Mouse (Mus musculus) liver, adult 2 months (tissue): ENCODE results near the gene Kmt2d. TPM values are rescaled to one million over a fixed set of nuclear protein-coding genes. Genes with fewer than 3 reads are reported as not detected.
A peak's percentile ranks its signal among the peaks of the same experiment; 100 is the strongest.

Source experiments
- DNase-seq: peaks from one replicate; pipeline ENCODE4 v3.0.0-alpha.2; 2011; ENCODE audit warnings: low read depth, low spot score; ENCODE audit errors: extremely low read depth
- H3K27ac ChIP-seq: fragments of 200-500 bp; replicated peaks from 2 replicates; pipeline ENCODE4 v1.5.1; 2012; ENCODE audit warnings: low read depth, mild to moderate bottlenecking, control low read depth, inconsistent platforms, low read length; ENCODE audit not compliant: insufficient read depth
- H3K27me3 ChIP-seq: fragments of 200-500 bp; 2 replicates; pipeline ENCODE4 v1.6.1; 2012; ENCODE audit warnings: mild to moderate bottlenecking, moderate library complexity, low read length, inconsistent platforms; ENCODE audit not compliant: control insufficient read depth, insufficient read depth
- H3K36me3 ChIP-seq: fragments of 200-500 bp; 2 replicates; pipeline ENCODE4 v1.6.1; 2012; ENCODE audit warnings: low read length, inconsistent platforms; ENCODE audit not compliant: control insufficient read depth, insufficient read depth
- H3K4me1 ChIP-seq: fragments of 200-500 bp; 2 replicates; pipeline ENCODE4 v1.6.1; 2011; ENCODE audit warnings: low read length; ENCODE audit not compliant: control insufficient read depth, insufficient read depth
- H3K4me3 ChIP-seq: fragments of 200-500 bp; 2 replicates; pipeline ENCODE4 v1.5.1; 2011; ENCODE audit warnings: low read depth, mild to moderate bottlenecking, control low read depth, low read length, moderate library complexity; ENCODE audit not compliant: insufficient read depth
- H3K79me2 ChIP-seq: fragments of 200-500 bp; 2 replicates; pipeline ENCODE4 v1.6.1; 2012; ENCODE audit warnings: inconsistent platforms, mild to moderate bottlenecking, low read length, moderate library complexity; ENCODE audit not compliant: control insufficient read depth, insufficient read depth
- H3K9ac ChIP-seq: fragments of 200-500 bp; 2 replicates; pipeline ENCODE4 v1.6.1; 2012; ENCODE audit warnings: low read depth, mild to moderate bottlenecking, control low read depth, inconsistent platforms, low read length
- CTCF ChIP-seq: fragments of 200-500 bp; IDR thresholded peaks from 2 replicates; pipeline ENCODE4 v1.5.1; 2011; ENCODE audit warnings: low read depth, low read length, control low read depth
- POLR2A ChIP-seq: fragments of 200-500 bp; IDR thresholded peaks from 2 replicates; pipeline ENCODE4 v1.6.1; 2011; ENCODE audit warnings: low read length, control low read depth; ENCODE audit not compliant: insufficient read depth; ENCODE audit errors: extremely low read depth
- WGBS: fragments of 180-500 bp; shearing (Covaris S2); methylation state at CpG from one replicate; pipeline ENCODE4 v1.1.7; 2018; 5-methylcytosine and 5-hydroxymethylcytosine counted together
- polyA plus RNA-seq: library from polyadenylated mRNA; depleted of rRNA; stranded (reverse); fragments of >200 nt; gene quantifications from 2 replicates; pipeline ENCODE4 v1.2.3, GENCODE M21; 2012; rRNA removed
- total RNA-seq: library from RNA; depleted of rRNA; stranded (reverse); fragments of >200 nt; gene quantifications from 2 replicates; pipeline ENCODE4 v1.2.3, GENCODE M21; 2014; rRNA removed

Gene Kmt2d
- total and polyA plus RNA-seq, 2 experiments: 6.6 to 10.3 TPM

DNA sequence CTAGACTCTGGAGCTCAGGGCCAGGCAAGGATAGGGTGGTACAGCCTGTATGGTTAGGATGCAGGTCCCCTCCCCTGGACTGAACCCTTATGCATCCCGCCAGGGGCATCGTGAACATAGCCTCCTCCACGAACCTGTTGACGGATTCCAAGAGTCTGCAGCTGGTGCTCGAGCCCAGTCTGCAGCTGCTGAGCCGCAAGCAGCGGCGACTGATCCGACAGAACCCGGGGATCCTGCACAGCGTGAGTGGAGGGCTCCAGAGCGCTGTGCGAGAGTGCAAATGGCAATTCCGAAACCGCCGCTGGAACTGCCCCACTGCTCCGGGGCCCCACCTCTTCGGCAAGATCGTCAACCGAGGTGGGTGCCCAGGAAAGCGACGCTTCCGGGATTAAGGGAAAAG lies 80.2 kb downstream of the Kmt2d start:
- Histone ChIP-seq H3K79me2 (no peaks in the 10 kb centered on the region), H3K4me1 (peaks cover 4% of the 10 kb centered on the region), H3K27me3 (peaks cover 30% of the 10 kb centered on the region), H3K36me3 (no peaks in the 10 kb centered on the region), H3K9ac (no peak overlapping the region), H3K27ac (no peak overlapping the region), H3K4me3 (no peak overlapping the region)
- WGBS: 2% methylated on average over 23 of the region's 23 CpGs
- no peak for DNase-seq
- TF ChIP-seq CTCF (no peak), POLR2A (no peak)

DNA sequence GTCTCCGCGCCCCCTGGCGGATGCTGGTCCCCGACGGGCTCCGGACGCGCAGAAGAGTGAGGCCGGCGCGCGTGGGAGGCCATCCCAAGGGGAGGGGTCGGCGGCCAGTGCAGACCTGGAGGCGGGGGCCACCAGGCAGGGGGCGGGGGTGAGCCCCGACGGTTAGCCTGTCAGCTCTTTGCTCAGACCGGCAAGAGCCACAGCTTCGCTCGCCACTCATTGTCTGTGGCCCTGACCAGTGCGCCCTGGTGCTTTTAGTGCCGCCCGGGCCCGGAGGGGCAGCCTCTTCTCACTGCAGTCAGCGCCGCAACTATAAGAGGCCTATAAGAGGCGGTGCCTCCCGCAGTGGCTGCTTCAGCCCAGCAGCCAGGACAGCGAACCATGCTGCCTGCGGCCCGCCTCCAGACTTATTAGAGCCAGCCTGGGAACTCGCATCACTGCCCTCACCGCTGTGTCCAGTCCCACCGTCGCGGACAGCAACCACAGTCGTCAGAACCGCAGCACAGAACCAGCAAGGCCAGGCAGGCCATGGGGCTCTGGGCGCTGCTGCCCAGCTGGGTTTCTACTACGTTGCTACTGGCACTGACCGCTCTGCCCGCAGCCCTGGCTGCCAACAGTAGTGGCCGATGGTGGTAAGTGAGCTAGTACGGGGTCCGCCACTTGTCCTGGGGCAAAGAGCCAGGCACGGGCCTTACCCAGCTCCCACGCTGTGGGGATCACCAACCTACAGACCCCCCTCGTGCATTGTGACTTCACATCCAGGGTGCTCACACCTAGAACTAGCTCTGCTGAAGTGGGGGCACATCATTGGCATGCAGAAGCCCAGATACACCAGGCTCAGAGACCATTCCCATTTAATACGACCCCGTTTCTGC lies 81.1 kb downstream of the Kmt2d start, which contains the start of gene Wnt1:
Gene Wnt1, plus strand, starts transcription at position 197 of the 875 bp plus-strand sequence.
- Histone ChIP-seq H3K9ac (no peak within 1 kb of the TSS), H3K79me2 (no peaks in the 10 kb centered on the region), H3K27ac (no peak within 1 kb of the TSS), H3K4me1 (peaks cover 4% of the 10 kb centered on the region), H3K36me3 (no peaks in the 10 kb centered on the region), H3K27me3 (peaks cover 30% of the 10 kb centered on the region), H3K4me3 (no peak within 1 kb of the TSS)
- 6% methylated on average over 51 of the region's 51 CpGs for WGBS
- TF ChIP-seq POLR2A (no peak), CTCF (peak; percentile 70; the same call in 1 of the 2 replicates)
- DNase-seq: no peak

DNA sequence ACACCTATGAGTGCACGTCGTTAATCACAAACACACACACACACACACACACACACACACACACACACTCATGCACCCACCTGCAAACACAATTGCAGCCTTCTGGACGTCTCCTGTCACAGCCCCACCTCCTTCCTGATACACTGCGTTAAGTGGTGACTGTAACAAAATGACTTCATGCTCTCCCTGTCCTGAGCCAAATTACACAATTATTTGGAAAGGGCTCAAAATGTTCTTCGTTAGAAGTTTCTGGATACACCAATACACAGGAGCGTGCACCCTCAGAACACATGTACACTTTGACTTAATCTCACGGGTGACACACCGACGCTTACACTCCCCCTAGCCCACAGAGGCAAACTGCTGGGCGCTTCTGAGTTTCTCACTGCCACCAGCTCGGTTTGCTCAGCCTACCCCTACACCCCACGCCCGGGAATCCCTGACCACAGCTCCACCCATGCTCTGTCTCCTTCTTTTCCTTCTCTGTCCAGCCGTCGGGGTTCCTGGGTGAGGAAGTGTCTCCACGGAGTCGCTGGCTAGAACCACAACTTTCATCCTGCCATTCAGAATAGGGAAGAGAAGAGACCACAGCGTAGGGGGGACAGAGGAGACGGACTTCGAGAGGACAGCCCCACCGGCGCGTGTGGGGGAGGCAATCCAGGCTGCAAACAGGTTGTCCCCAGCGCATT lies 81.9 kb downstream of the Kmt2d start:
- Histone ChIP-seq H3K36me3 (no peaks in the 10 kb centered on the region), H3K27me3 (peaks cover 30% of the 10 kb centered on the region), H3K4me3 (no peak overlapping the region), H3K4me1 (peaks cover 4% of the 10 kb centered on the region), H3K27ac (no peak overlapping the region), H3K79me2 (no peaks in the 10 kb centered on the region), H3K9ac (no peak overlapping the region)
- 7% methylated on average over 24 of the region's 24 CpGs for WGBS
- no peak for TF ChIP-seq POLR2A
- TF ChIP-seq CTCF: no peak; the same call in 1 of the 2 replicates
- DNase-seq: peak; percentile 54

DNA sequence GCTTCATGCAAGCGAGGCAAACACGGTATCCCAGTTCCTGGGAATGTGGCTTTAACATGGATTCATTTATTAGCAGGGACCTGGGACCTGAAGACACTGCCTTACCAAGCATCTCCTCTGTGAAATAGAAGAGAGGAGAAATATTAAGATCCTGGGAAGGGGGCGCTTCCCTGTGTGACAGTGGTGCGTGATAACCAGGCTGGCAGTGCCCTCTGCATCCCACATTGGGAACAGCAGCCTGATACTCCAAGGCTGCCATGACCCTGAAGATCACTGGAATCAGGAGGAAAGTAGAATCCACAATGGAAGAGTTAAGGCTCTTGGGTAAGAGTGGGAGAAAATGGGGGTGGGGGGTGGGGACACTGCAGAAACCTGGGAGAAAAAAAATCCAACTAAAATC lies 83.1 kb downstream of the Kmt2d start:
- Histone ChIP-seq H3K36me3 (no peaks in the 10 kb centered on the region), H3K4me3 (no peak overlapping the region), H3K4me1 (peaks cover 4% of the 10 kb centered on the region), H3K27ac (no peak overlapping the region), H3K27me3 (peaks cover 28% of the 10 kb centered on the region), H3K9ac (no peak overlapping the region), H3K79me2 (no peaks in the 10 kb centered on the region)
- TF ChIP-seq POLR2A (no peak), CTCF (no peak)
- WGBS: 72% methylated on average over 4 of the region's 4 CpGs
- DNase-seq: no peak

DNA sequence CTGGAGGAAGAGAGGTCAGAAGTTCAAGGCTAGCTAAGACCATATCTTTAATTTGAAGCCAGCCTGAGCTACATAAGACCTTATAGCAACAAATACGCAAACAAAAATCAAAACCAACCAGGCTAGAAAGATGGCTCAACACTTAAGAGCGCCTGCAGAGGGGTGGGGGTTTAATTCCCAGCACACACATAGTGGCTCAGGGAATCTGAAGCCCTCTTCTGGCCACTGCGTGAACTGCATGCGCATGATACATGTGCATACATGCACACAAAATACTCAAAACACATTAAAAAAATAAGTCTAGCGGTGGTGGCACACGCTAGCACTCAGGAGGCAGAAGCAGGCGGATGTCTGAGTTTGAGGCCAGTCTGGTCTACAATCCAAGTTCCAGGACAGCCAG lies 85.3 kb downstream of the Kmt2d start:
- Histone ChIP-seq H3K27me3 (peaks cover 6% of the 10 kb centered on the region; the same call in 1 of the 2 replicates), H3K4me3 (no peak overlapping the region)

More for the DNA sequence above, 85.3 kb downstream of the Kmt2d start:
- Histone ChIP-seq H3K9ac (no peak overlapping the region), H3K4me1 (peaks cover 2% of the 10 kb centered on the region; the same call in 1 of the 2 replicates), H3K79me2 (no peaks in the 10 kb centered on the region), H3K27ac (no peak overlapping the region), H3K36me3 (no peaks in the 10 kb centered on the region)
- 62% methylated on average over 7 of the region's 7 CpGs for WGBS
- peak; percentile 59 for TF ChIP-seq CTCF
- TF ChIP-seq POLR2A: no peak
- DNase-seq: no peak

Other genes starting within 250 kb of the Kmt2d start
- 0.27 and 0.28 TPM in 2 replicates for gene Cacnb3, start 240.4 kb downstream of the Kmt2d start, total RNA-seq
- gene Cacnb3, start 240.4 kb downstream of the Kmt2d start, polyA plus RNA-seq: 0.75 and 0.86 TPM in 2 replicates
- gene Ddx23, start 208.3 kb downstream of the Kmt2d start, total RNA-seq: 27.6 and 33.9 TPM in 2 replicates
- 15.4 and 18.8 TPM in 2 replicates for gene Ddx23, start 208.3 kb downstream of the Kmt2d start, polyA plus RNA-seq
- gene Rnd1, start 193.7 kb downstream of the Kmt2d start, total RNA-seq: 20.0 and 23.2 TPM in 2 replicates
- gene Rnd1, start 193.7 kb downstream of the Kmt2d start, polyA plus RNA-seq: 7.4 and 21.3 TPM in 2 replicates
- gene Ccdc65, start 163.0 kb downstream of the Kmt2d start, total RNA-seq: not detected in 2 replicates
- not detected in 2 replicates for gene Ccdc65, start 163.0 kb downstream of the Kmt2d start, polyA plus RNA-seq
- gene Fkbp11, start 143.0 kb downstream of the Kmt2d start, total RNA-seq: 22.4 and 26.6 TPM in 2 replicates
- gene Fkbp11, start 143.0 kb downstream of the Kmt2d start, polyA plus RNA-seq: 12.2 and 22.4 TPM in 2 replicates
- gene Arf3, start 108.0 kb downstream of the Kmt2d start, total RNA-seq: 10.5 and 14.0 TPM in 2 replicates
- 41.3 and 43.0 TPM in 2 replicates for gene Arf3, start 108.0 kb downstream of the Kmt2d start, polyA plus RNA-seq
- gene Wnt10b, start 93.1 kb downstream of the Kmt2d start, total RNA-seq: 0.47 TPM in 1 of 2 replicates, not detected in the other
- not detected in 2 replicates for gene Wnt10b, start 93.1 kb downstream of the Kmt2d start, polyA plus RNA-seq
- gene Wnt1, start 81.3 kb downstream of the Kmt2d start, total RNA-seq: not detected in 2 replicates
- not detected in 2 replicates for gene Wnt1, start 81.3 kb downstream of the Kmt2d start, polyA plus RNA-seq
- gene Ddn, start 61.7 kb downstream of the Kmt2d start, total RNA-seq: 0.13 TPM in 1 of 2 replicates, not detected in the other
- gene Ddn, start 61.7 kb downstream of the Kmt2d start, polyA plus RNA-seq: not detected in 2 replicates
- gene Prkag1, start 39.7 kb downstream of the Kmt2d start, total RNA-seq: 40.1 and 41.4 TPM in 2 replicates
- gene Prkag1, start 39.7 kb downstream of the Kmt2d start, polyA plus RNA-seq: 35.6 and 37.7 TPM in 2 replicates
- gene Rhebl1, start 23.3 kb upstream of the Kmt2d start, total RNA-seq: 0.94 and 1.8 TPM in 2 replicates
- gene Rhebl1, start 23.3 kb upstream of the Kmt2d start, polyA plus RNA-seq: 0.35 and 0.37 TPM in 2 replicates
- under 0.01 and 0.13 TPM in 2 replicates for gene Dhh, start 27.3 kb upstream of the Kmt2d start, total RNA-seq
- gene Dhh, start 27.3 kb upstream of the Kmt2d start, polyA plus RNA-seq: 0.18 and 0.45 TPM in 2 replicates
- gene Lmbr1l, start 47.0 kb upstream of the Kmt2d start, total RNA-seq: 24.3 and 28.8 TPM in 2 replicates
- gene Lmbr1l, start 47.0 kb upstream of the Kmt2d start, polyA plus RNA-seq: 21.3 and 32.4 TPM in 2 replicates
- 49.9 and 99.4 TPM in 2 replicates for gene Tuba1b, start 63.4 kb upstream of the Kmt2d start, total RNA-seq
- gene Tuba1b, start 63.4 kb upstream of the Kmt2d start, polyA plus RNA-seq: 151 and 183 TPM in 2 replicates
- not detected in 2 replicates for gene Gm49450, start 82.3 kb upstream of the Kmt2d start, total RNA-seq
- gene Gm49450, start 82.3 kb upstream of the Kmt2d start, polyA plus RNA-seq: 2.9 and 3.1 TPM in 2 replicates
- 8.4 and 12.9 TPM in 2 replicates for gene Tuba1a, start 82.5 kb upstream of the Kmt2d start, total RNA-seq
- 10.7 and 13.7 TPM in 2 replicates for gene Tuba1a, start 82.5 kb upstream of the Kmt2d start, polyA plus RNA-seq
- 60.9 and 85.4 TPM in 2 replicates for gene Tuba1c, start 158.7 kb upstream of the Kmt2d start, total RNA-seq
- 281 and 339 TPM in 2 replicates for gene Tuba1c, start 158.7 kb upstream of the Kmt2d start, polyA plus RNA-seq
- 0.07 and 0.09 TPM in 2 replicates for gene Prph, start 184.0 kb upstream of the Kmt2d start, total RNA-seq
- 0.09 and 0.39 TPM in 2 replicates for gene Prph, start 184.0 kb upstream of the Kmt2d start, polyA plus RNA-seq
- 0.34 TPM in 1 of 2 replicates, not detected in the other for gene Troap, start 203.4 kb upstream of the Kmt2d start, total RNA-seq
- gene Troap, start 203.4 kb upstream of the Kmt2d start, polyA plus RNA-seq: not detected in 2 replicates
- not detected in 2 replicates for gene C1ql4, start 216.6 kb upstream of the Kmt2d start, total RNA-seq
- gene C1ql4, start 216.6 kb upstream of the Kmt2d start, polyA plus RNA-seq: 0.10 and 0.11 TPM in 2 replicates
- gene Dnajc22, start 222.0 kb upstream of the Kmt2d start, total RNA-seq: 146 and 151 TPM in 2 replicates
- gene Dnajc22, start 222.0 kb upstream of the Kmt2d start, polyA plus RNA-seq: 119 and 120 TPM in 2 replicates